Mouse (Mus musculus): ENCODE data around the gene Ralgds. TPM values are rescaled to one million over a fixed set of nuclear protein-coding genes. Genes with fewer than 3 reads are reported as not detected.

Gene Ralgds
- polyA plus RNA-seq, 1 experiment from 2014 or later: 55.9 TPM

DNA sequence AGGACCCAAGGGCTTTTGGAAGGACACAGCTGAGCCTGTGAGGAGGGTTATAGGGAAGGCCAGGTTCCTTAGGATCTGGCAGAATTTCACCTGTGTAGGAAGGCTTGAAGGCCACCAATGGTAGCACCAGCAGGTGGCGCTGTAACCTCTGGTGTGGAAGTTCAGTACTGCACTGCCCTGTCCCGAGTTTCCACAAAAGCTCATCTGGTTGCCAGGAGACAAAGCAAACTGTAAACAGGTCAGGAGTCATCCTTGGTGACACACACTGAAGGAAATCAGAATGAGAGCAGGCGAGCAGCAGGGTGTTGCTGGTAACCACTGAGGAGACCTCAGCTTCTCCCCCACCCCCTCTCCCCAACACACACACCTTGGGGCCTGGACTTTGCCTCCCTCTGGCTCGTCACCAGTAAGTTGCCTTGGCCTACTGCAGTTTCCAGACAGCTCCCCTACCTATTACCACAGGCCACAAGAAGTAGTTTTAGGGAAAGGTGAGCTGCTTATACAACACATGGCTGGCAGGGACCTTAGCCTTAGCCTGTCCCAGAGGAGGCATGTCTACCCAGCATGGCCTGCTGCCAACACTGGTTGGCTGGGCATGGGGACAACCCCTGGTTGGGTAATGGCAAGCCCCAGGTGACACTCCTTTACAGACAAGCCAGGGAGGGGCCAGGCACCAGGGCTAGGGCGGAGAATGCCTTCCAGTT is 4.4 kb downstream of the Ralgds start:
- no peak overlapping the region for H3K4me2 ChIP-seq (replicated peaks; ENCODE audit: low read depth, low read length)
- WGBS: 45% methylated on average over 5 of the region's 5 CpGs
- H3K9ac ChIP-seq (ENCODE audit: low read depth, low read length): no peak overlapping the region
- H3K27me3 ChIP-seq (ENCODE audit: control insufficient read depth, insufficient read depth, low read length): no peaks in the 10 kb centered on the region
- no peak overlapping the region for H3K27ac ChIP-seq (ENCODE audit: low read depth, low read length)
- H3K4me1 ChIP-seq (replicated peaks; ENCODE audit: control insufficient read depth, insufficient read depth, low read length): peaks cover 4% of the 10 kb centered on the region; the same call in 1 of the 2 replicates
- H3K36me3 ChIP-seq (ENCODE audit: control insufficient read depth, insufficient read depth, low read length): no peaks in the 10 kb centered on the region
- no peak overlapping the region for H3K4me3 ChIP-seq (ENCODE audit: low read depth, low read length)
- ATAC-seq (ENCODE audit: low FRiP score) (no peak; the same call in 1 of the 2 replicates), DNase-seq (ENCODE audit: low spot score) (peak; percentile 85)
- no peaks in the 10 kb centered on the region for H3K9me3 ChIP-seq (ENCODE audit: control insufficient read depth, low read length)

DNA sequence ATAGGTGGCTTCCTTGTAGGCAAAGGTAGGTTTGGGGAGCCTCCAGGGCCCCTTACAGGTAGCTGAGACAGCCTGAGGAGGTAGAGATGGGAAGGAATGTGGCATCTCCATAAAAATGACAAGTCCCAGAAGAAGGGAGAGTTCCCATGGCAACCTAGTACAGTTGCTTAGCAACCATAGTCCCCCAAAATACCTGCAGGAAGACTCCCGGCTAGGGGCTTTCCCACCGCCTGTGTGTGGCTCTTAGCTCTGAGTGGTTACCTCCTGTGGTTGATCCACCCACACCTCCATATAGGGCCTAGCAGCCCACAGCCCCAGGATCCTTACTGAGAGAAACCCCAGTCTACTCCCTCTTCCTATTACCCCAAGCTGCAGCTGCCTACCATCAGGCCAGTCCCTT is 5.3 kb downstream of the Ralgds start:
- Histone ChIP-seq H3K9me3 (ENCODE audit: control insufficient read depth, low read length) (no peaks in the 10 kb centered on the region), H3K4me2 (replicated peaks; ENCODE audit: low read depth, low read length) (no peak overlapping the region), H3K4me3 (ENCODE audit: low read depth, low read length) (no peak overlapping the region), H3K4me1 (replicated peaks; ENCODE audit: control insufficient read depth, insufficient read depth, low read length) (peaks cover 4% of the 10 kb centered on the region; the same call in 1 of the 2 replicates), H3K27me3 (ENCODE audit: control insufficient read depth, insufficient read depth, low read length) (no peaks in the 10 kb centered on the region), H3K27ac (ENCODE audit: low read depth, low read length) (no peak overlapping the region), H3K36me3 (ENCODE audit: control insufficient read depth, insufficient read depth, low read length) (no peaks in the 10 kb centered on the region), H3K9ac (ENCODE audit: low read depth, low read length) (no peak overlapping the region)
- no peak for DNase-seq (ENCODE audit: low spot score)
- WGBS: 50% methylated on average over 2 of the region's 2 CpGs
- no peak for ATAC-seq (ENCODE audit: low FRiP score)

DNA sequence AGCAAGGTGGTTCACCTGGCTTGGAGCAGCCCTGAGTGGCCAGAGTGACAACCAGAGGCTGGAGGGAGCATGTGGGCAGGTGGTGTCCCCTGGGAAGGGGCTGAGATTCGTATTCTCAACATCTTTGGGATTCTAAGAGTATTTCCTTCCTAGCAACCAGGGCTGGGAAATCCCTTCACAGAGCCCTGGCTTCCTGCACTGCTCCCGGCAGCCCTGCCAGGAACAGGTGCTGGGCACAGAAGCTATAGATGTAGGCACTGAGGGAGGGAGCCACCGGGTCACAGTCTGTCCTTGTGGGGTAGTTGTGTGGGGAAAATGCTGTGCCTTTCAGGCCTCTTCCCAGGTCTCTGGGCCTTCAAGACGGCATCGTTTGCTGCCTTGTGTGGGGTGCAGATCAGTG is 7.7 kb downstream of the Ralgds start:
- no peaks in the 10 kb centered on the region for H3K36me3 ChIP-seq (ENCODE audit: control insufficient read depth, insufficient read depth, low read length)
- H3K27me3 ChIP-seq (ENCODE audit: control insufficient read depth, insufficient read depth, low read length): no peaks in the 10 kb centered on the region
- H3K4me3 ChIP-seq (ENCODE audit: low read depth, low read length): no peak overlapping the region
- H3K4me2 ChIP-seq (replicated peaks; ENCODE audit: low read depth, low read length): no peak overlapping the region
- WGBS: 65% methylated on average over 5 of the region's 5 CpGs
- ATAC-seq (ENCODE audit: low FRiP score) (no peak), DNase-seq (ENCODE audit: low spot score) (no peak)
- 0 out of 2 replicates have a peak overlapping the region, but pooled peaks have one; percentile 11 for H3K9ac ChIP-seq (ENCODE audit: low read depth, low read length)
- H3K9me3 ChIP-seq (ENCODE audit: control insufficient read depth, low read length): no peaks in the 10 kb centered on the region
- H3K4me1 ChIP-seq (replicated peaks; ENCODE audit: control insufficient read depth, insufficient read depth, low read length): peaks cover 8% of the 10 kb centered on the region
- no peak overlapping the region for H3K27ac ChIP-seq (ENCODE audit: low read depth, low read length)

DNA sequence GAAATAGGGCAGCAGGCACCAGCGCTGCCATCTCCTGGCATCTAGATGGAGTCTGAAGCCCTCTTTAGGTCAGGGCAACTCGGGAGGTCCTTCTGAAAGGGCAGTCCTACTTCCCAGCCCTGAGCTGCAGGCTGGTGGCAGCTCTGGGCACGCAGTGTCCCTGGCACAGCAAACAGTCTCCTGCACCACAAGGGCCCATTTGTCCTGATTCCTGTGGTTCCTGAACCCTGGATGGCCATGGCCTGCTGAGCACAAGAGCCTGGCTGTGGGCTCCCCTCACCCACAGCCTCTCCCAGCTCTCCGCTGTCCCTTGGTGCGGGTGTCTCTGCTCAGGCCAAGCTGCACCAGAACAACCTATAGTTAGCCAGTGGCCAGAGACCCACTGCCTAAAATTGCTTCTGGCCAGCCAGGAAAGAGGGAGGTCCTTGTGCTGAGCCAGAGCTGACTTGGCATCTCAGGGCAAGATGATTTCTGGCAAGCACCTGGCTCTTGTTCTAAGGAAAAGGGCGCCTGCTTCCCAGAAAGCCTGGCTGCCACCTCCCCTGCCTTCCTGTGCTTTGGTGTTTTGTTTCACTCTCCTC is 8.7 kb downstream of the Ralgds start:
- no peak for DNase-seq (ENCODE audit: low spot score)
- ATAC-seq (ENCODE audit: low FRiP score): no peak
- peaks cover 18% of the 10 kb centered on the region for H3K4me1 ChIP-seq (replicated peaks; ENCODE audit: control insufficient read depth, insufficient read depth, low read length)
- no peak overlapping the region for H3K27ac ChIP-seq (ENCODE audit: low read depth, low read length)
- no peak overlapping the region for H3K4me2 ChIP-seq (replicated peaks; ENCODE audit: low read depth, low read length)
- no peak overlapping the region for H3K4me3 ChIP-seq (ENCODE audit: low read depth, low read length)
- H3K36me3 ChIP-seq (ENCODE audit: control insufficient read depth, insufficient read depth, low read length): no peaks in the 10 kb centered on the region
- H3K9me3 ChIP-seq (ENCODE audit: control insufficient read depth, low read length): no peaks in the 10 kb centered on the region
- WGBS: 85% methylated on average over 6 of the region's 6 CpGs
- no peaks in the 10 kb centered on the region for H3K27me3 ChIP-seq (ENCODE audit: control insufficient read depth, insufficient read depth, low read length)
- H3K9ac ChIP-seq (ENCODE audit: low read depth, low read length): no peak overlapping the region

DNA sequence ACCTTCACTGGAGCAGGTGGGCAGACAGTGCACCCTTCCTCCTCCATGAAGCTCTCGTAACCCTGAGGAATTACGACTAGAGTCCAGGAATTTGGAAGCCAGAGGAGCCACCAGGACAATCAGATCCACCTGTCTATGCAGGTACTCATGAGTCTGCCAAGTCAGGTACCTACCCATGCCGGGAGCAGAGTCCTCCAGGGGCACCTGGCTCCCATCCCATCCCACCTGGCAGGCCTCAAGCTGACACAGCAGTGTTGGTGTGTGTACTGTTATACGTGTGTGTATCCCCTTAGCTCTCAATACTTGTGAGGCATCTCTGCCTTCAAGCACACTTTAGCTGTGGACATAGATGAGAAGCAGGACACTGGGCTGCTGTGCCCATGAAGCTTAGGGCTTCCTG is 9.2 kb downstream of the Ralgds start:
- WGBS: 90% methylated on average over 4 of the region's 4 CpGs
- no peak overlapping the region for H3K4me2 ChIP-seq (replicated peaks; ENCODE audit: low read depth, low read length)
- no peak for ATAC-seq (ENCODE audit: low FRiP score)

DNA sequence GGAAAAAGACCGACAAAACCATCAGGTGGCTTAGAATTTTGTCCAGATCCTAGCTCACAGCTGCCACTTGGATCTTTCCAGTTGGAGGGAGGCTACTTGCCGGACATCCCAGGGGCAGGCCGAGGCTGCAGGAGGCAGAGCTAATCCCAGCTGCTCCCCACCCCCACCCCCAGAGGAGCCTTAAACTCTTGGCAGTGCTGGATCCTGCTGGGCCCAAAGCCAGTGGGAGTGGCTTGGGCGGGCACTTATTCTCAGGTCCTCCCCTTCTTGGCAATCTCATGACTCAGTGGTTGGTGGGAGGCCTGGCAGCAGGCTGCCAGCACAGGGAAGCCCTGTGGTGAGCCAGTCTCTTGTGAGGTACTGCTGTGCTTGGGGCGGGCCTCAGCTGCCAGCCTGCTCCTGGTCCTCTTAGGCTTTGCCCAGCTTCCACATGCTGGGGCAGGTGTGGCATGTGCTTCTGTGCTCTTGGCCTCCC is 10.8 kb downstream of the Ralgds start:
- Histone ChIP-seq H3K4me3 (ENCODE audit: low read depth, low read length) (no peak overlapping the region), H3K9me3 (ENCODE audit: control insufficient read depth, low read length) (no peaks in the 10 kb centered on the region), H3K4me1 (replicated peaks; ENCODE audit: control insufficient read depth, insufficient read depth, low read length) (peaks cover 16% of the 10 kb centered on the region), H3K27me3 (ENCODE audit: control insufficient read depth, insufficient read depth, low read length) (no peaks in the 10 kb centered on the region), H3K27ac (ENCODE audit: low read depth, low read length) (peak overlapping the region; percentile 92; the same call in 1 of the 2 replicates), H3K36me3 (ENCODE audit: control insufficient read depth, insufficient read depth, low read length) (no peaks in the 10 kb centered on the region), H3K9ac (ENCODE audit: low read depth, low read length) (no peak overlapping the region), H3K4me2 (replicated peaks; ENCODE audit: low read depth, low read length) (no peak overlapping the region)
- DNase-seq (ENCODE audit: low spot score) (no peak), ATAC-seq (ENCODE audit: low FRiP score) (no peak)
- WGBS: 21% methylated on average over 5 of the region's 5 CpGs

More for the DNA sequence above, 9.2 kb downstream of the Ralgds start:
- Histone ChIP-seq H3K4me1 (replicated peaks; ENCODE audit: control insufficient read depth, insufficient read depth, low read length) (peaks cover 19% of the 10 kb centered on the region), H3K27ac (ENCODE audit: low read depth, low read length) (no peak overlapping the region), H3K27me3 (ENCODE audit: control insufficient read depth, insufficient read depth, low read length) (no peaks in the 10 kb centered on the region), H3K4me3 (ENCODE audit: low read depth, low read length) (no peak overlapping the region), H3K9me3 (ENCODE audit: control insufficient read depth, low read length) (no peaks in the 10 kb centered on the region), H3K9ac (ENCODE audit: low read depth, low read length) (no peak overlapping the region), H3K36me3 (ENCODE audit: control insufficient read depth, insufficient read depth, low read length) (no peaks in the 10 kb centered on the region)
- DNase-seq (ENCODE audit: low spot score): no peak

DNA sequence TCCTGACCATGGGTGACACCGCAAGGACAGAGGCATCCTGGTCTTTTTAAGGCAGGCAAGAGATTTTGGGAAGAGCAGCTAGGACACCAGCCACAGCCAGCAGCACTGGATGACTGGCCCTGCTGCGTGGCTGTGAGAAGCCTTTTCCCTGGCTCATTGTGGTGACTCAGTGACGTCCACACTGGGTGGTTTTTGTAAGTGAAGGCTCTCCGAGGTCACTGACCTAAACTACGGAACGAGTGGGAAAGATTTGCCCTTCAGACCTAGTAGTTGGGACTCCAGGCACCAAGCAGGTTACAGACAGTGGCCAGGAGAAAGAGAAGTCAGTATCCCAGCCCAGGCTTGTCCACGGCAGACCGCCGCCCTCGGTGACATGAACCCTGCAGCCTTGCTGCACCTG is 11.5 kb downstream of the Ralgds start:
- no peak overlapping the region for H3K9ac ChIP-seq (ENCODE audit: low read depth, low read length)
- WGBS: 78% methylated on average over 10 of the region's 10 CpGs
- DNase-seq (ENCODE audit: low spot score): no peak
- no peak overlapping the region for H3K4me3 ChIP-seq (ENCODE audit: low read depth, low read length)
- H3K27me3 ChIP-seq (ENCODE audit: control insufficient read depth, insufficient read depth, low read length): no peaks in the 10 kb centered on the region
- no peaks in the 10 kb centered on the region for H3K9me3 ChIP-seq (ENCODE audit: control insufficient read depth, low read length)
- H3K4me2 ChIP-seq (replicated peaks; ENCODE audit: low read depth, low read length): no peak overlapping the region
- peaks cover 16% of the 10 kb centered on the region for H3K4me1 ChIP-seq (replicated peaks; ENCODE audit: control insufficient read depth, insufficient read depth, low read length)
- no peak for ATAC-seq (ENCODE audit: low FRiP score)
- peak overlapping the region; percentile 92 for H3K27ac ChIP-seq (ENCODE audit: low read depth, low read length)
- H3K36me3 ChIP-seq (ENCODE audit: control insufficient read depth, insufficient read depth, low read length): no peaks in the 10 kb centered on the region

DNA sequence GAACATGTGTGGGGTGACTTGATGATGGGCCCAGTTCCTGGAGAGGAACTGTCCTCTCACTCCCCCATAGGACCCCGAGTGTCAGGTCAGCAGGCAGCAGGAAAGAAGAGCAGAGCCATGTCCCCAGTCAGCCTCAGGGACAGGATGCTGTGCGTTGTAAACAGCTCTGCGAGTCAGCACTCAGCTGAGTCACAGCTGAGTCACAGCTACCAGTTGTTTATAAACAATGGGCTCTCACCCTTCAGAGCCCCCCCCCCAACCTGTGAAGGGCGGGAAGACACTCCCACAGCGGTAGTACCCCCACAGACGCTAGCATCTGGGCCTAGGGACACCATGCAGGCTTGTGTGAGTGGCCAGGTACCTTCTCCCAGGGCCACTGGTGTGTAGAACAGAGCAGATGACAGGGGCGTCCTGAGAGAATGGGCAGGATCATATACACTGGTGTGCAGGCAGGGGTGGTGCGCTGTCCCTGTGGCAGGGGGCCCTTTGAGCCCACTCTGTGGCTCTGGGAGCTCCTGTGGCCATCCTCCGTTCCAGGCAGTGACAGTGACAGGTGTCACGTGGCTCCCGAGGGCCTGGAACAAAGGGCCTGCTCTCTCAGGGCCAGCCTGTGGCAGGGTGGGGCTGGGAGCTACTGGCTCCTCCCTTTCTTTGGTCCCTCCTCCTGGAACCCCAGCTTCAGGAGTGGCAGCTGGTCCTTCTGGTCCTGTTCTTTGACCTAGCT is 12.5 kb downstream of the Ralgds start:
- ATAC-seq (ENCODE audit: low FRiP score) (peak; percentile 89), DNase-seq (ENCODE audit: low spot score) (peak; percentile 77)
- Histone ChIP-seq H3K9ac (ENCODE audit: low read depth, low read length) (peak overlapping the region; percentile 48), H3K4me2 (replicated peaks; ENCODE audit: low read depth, low read length) (peak overlapping the region; percentile 13), H3K9me3 (ENCODE audit: control insufficient read depth, low read length) (no peaks in the 10 kb centered on the region), H3K27ac (ENCODE audit: low read depth, low read length) (peak overlapping the region; percentile 92), H3K27me3 (ENCODE audit: control insufficient read depth, insufficient read depth, low read length) (no peaks in the 10 kb centered on the region), H3K4me3 (ENCODE audit: low read depth, low read length) (no peak overlapping the region), H3K4me1 (replicated peaks; ENCODE audit: control insufficient read depth, insufficient read depth, low read length) (peaks cover 15% of the 10 kb centered on the region), H3K36me3 (ENCODE audit: control insufficient read depth, insufficient read depth, low read length) (no peaks in the 10 kb centered on the region)
- 4% methylated on average over 11 of the region's 11 CpGs for WGBS
